In genomic region chr15:22870679-22871078, GRCm38 (mm10) we compare ENCODE assay signal across 17 mouse cellular contexts.
"Had no signal": no experiment of that assay in that cellular context is flagged by ENCODE, and none has a peak within 500 bp of the region (broad histone marks: within the 10 kb centered on the region; RNA-seq: fewer than 3 reads in every experiment).

No protein-coding gene starts in this region.

- H3K4me1 ChIP-seq: intestine, embryonic 15.5 days; limb, embryonic 12.5 days; midbrain, embryonic 10.5 days; neural tube, embryonic 13.5 days had no signal

- DNase-seq: kidney, adult 18-20 months; kidney, postnatal 4 days; liver; lung, adult 2 months; lung, postnatal 36 days; right cerebral cortex, postnatal 4 days; spleen, adult 18-20 months; thymus, adult 18-20 months; thymus, postnatal 14 days had no signal

- H3K4me3 ChIP-seq: intestine, embryonic 15.5 days; layer of hippocampus, adult 2 months; limb, embryonic 12.5 days; midbrain, embryonic 10.5 days; neural tube, embryonic 13.5 days had no signal

- H3K27me3 ChIP-seq: intestine, embryonic 15.5 days; limb, embryonic 12.5 days; neural tube, embryonic 13.5 days had no signal

- H3K36me3 ChIP-seq: intestine, embryonic 15.5 days; limb, embryonic 12.5 days; midbrain, embryonic 10.5 days; neural tube, embryonic 13.5 days had no signal

- H3K4me2 ChIP-seq: intestine, embryonic 15.5 days; limb, embryonic 12.5 days; neural tube, embryonic 13.5 days had no signal

- ATAC-seq: intestine, embryonic 15.5 days; lung, postnatal 0 days; midbrain, embryonic 16.5 days had no signal

- H3K27ac ChIP-seq: intestine, embryonic 15.5 days; layer of hippocampus, adult 2 months; limb, embryonic 12.5 days; liver, embryonic 14.5 days; midbrain, embryonic 10.5 days; neural tube, embryonic 13.5 days had no signal

- H3K9me3 ChIP-seq: intestine, embryonic 15.5 days; limb, embryonic 12.5 days; midbrain, embryonic 10.5 days; neural tube, embryonic 13.5 days had no signal

- H3K9ac ChIP-seq: intestine, embryonic 15.5 days; limb, embryonic 12.5 days; liver, embryonic 14.5 days; neural tube, embryonic 13.5 days had no signal
